In genomic region chr15:80277625-80278024, GRCm38 (mm10) we compare ENCODE assay signal across 10 mouse cellular contexts. TPM values are rescaled to one million over a fixed set of nuclear protein-coding genes. Genes with fewer than 3 reads are reported as not detected.
DNase-seq lines count a peak whose midpoint lies in the region; ATAC-seq and TF ChIP-seq lines count a peak whose summit lies in the region.
"Had no signal": no experiment of that assay in that cellular context is flagged by ENCODE, and none has a peak within 500 bp of the region (broad histone marks: within the 10 kb centered on the region; RNA-seq: fewer than 3 reads in every experiment).

No protein-coding gene starts in this region.

- no peak for TF ChIP-seq CTCF in lung, postnatal 0 days (IDR thresholded peaks at IDR 0.05)

- H3K4me2 ChIP-seq in forebrain, embryonic 15.5 days (replicated peaks), result no peak overlapping the region
- H3K4me2 ChIP-seq in midbrain, embryonic 14.5 days (ENCODE audit: low read length), result no peak overlapping the region
- no peak overlapping the region for H3K4me2 ChIP-seq in midbrain, embryonic 16.5 days (ENCODE audit: low read length)
- H3K4me2 ChIP-seq in lung, postnatal 0 days (replicated peaks; ENCODE audit: low read depth, low read length), result no peak overlapping the region
- H3K4me2 ChIP-seq: liver, embryonic 15.5 days had no signal

- 2% methylated on average over 6 of the region's 6 CpGs for WGBS in forebrain, embryonic 10.5 days
- WGBS in forebrain, embryonic 15.5 days, result under 1% methylated on average over 6 of the region's 6 CpGs
- WGBS in midbrain, embryonic 14.5 days, result 1% methylated on average over 6 of the region's 6 CpGs
- 4% methylated on average over 6 of the region's 6 CpGs for WGBS in midbrain, embryonic 16.5 days
- 2% methylated on average over 6 of the region's 6 CpGs for WGBS in lung, postnatal 0 days

- no peak for TF ChIP-seq EP300 in lung, postnatal 0 days (IDR thresholded peaks at IDR 0.05)

- H3K4me3 ChIP-seq in forebrain, embryonic 10.5 days, result no peak overlapping the region
- H3K4me3 ChIP-seq in forebrain, embryonic 15.5 days, result no peak overlapping the region
- no peak overlapping the region for H3K4me3 ChIP-seq in midbrain, embryonic 14.5 days (replicated peaks; ENCODE audit: low read depth, low read length)
- no peak overlapping the region for H3K4me3 ChIP-seq in midbrain, embryonic 16.5 days (ENCODE audit: low read depth, low read length)
- H3K4me3 ChIP-seq in lung, postnatal 0 days (ENCODE audit: low read depth, low read length), result no peak overlapping the region
- H3K4me3 ChIP-seq: erythroblast, embryonic 14.5 days; liver, embryonic 15.5 days had no signal

- no peaks in the 10 kb centered on the region for H3K36me3 ChIP-seq in forebrain, embryonic 10.5 days (replicated peaks)
- no peaks in the 10 kb centered on the region for H3K36me3 ChIP-seq in forebrain, embryonic 15.5 days
- H3K36me3 ChIP-seq in midbrain, embryonic 14.5 days (ENCODE audit: control insufficient read depth, insufficient read depth, low read length), result no peaks in the 10 kb centered on the region
- no peaks in the 10 kb centered on the region for H3K36me3 ChIP-seq in midbrain, embryonic 16.5 days (ENCODE audit: control insufficient read depth, insufficient read depth, low read length)
- no peaks in the 10 kb centered on the region for H3K36me3 ChIP-seq in lung, postnatal 0 days (ENCODE audit: insufficient read depth, low read length)
- H3K36me3 ChIP-seq: liver, embryonic 15.5 days had no signal

- H3K27ac ChIP-seq in forebrain, embryonic 10.5 days, result no peak overlapping the region
- no peak overlapping the region for H3K27ac ChIP-seq in forebrain, embryonic 15.5 days (replicated peaks)
- no peak overlapping the region for H3K27ac ChIP-seq in midbrain, embryonic 14.5 days (replicated peaks; ENCODE audit: low read depth, low read length)
- no peak overlapping the region for H3K27ac ChIP-seq in midbrain, embryonic 16.5 days (ENCODE audit: low read length)
- H3K27ac ChIP-seq in lung, postnatal 0 days (ENCODE audit: low read length), result no peak overlapping the region
- H3K27ac ChIP-seq: liver, embryonic 15.5 days had no signal

- H3K9ac ChIP-seq in forebrain, embryonic 15.5 days (replicated peaks), result no peak overlapping the region
- H3K9ac ChIP-seq in midbrain, embryonic 14.5 days (replicated peaks; ENCODE audit: low read length), result no peak overlapping the region
- H3K9ac ChIP-seq in midbrain, embryonic 16.5 days (ENCODE audit: low read depth, low read length), result no peak overlapping the region
- H3K9ac ChIP-seq in lung, postnatal 0 days (replicated peaks; ENCODE audit: low read depth), result no peak overlapping the region
- H3K9ac ChIP-seq: liver, embryonic 15.5 days had no signal

- no peak for ATAC-seq in forebrain, embryonic 15.5 days (replicated peaks)
- ATAC-seq in midbrain, embryonic 14.5 days (ENCODE audit: low FRiP score, low TSS enrichment), result no peak
- ATAC-seq in midbrain, embryonic 16.5 days, result no peak
- ATAC-seq in lung, postnatal 0 days, result no peak

- peak; percentile 77 for DNase-seq in forebrain, embryonic 10.5 days (ENCODE audit: extremely low spot score, low spot score)
- DNase-seq in midbrain, embryonic 14.5 days, result peak; percentile 67
- peak; percentile 66 for DNase-seq in embryo, embryonic 11.5 days (ENCODE audit: low read depth, low spot score)
- peak; percentile 68 for DNase-seq in lung, postnatal 0 days (ENCODE audit: low spot score)
- no peak for DNase-seq in frontal cortex, postnatal 10 days (ENCODE audit: low spot score in 2 of 2)
- no peak for DNase-seq in T-cell, adult 2 months (ENCODE audit: low spot score)

- peaks cover 28% of the 10 kb centered on the region for H3K27me3 ChIP-seq in forebrain, embryonic 10.5 days (ENCODE audit: poor library complexity, severe bottlenecking)
- H3K27me3 ChIP-seq in forebrain, embryonic 15.5 days, result no peaks in the 10 kb centered on the region
- H3K27me3 ChIP-seq in midbrain, embryonic 14.5 days (ENCODE audit: control insufficient read depth, insufficient read depth, low read length), result peaks cover 2% of the 10 kb centered on the region; the same call in 1 of the 2 replicates
- H3K27me3 ChIP-seq in midbrain, embryonic 16.5 days (ENCODE audit: control insufficient read depth, insufficient read depth, low read depth, low read length), result no peaks in the 10 kb centered on the region; the same call in 1 of the 2 replicates
- no peaks in the 10 kb centered on the region for H3K27me3 ChIP-seq in lung, postnatal 0 days (replicated peaks; ENCODE audit: insufficient read depth, low read length)

- H3K4me1 ChIP-seq in forebrain, embryonic 10.5 days, result peaks cover 7% of the 10 kb centered on the region
- peaks cover 4% of the 10 kb centered on the region; the same call in 1 of the 2 replicates for H3K4me1 ChIP-seq in forebrain, embryonic 15.5 days
- H3K4me1 ChIP-seq in midbrain, embryonic 14.5 days (ENCODE audit: control insufficient read depth, insufficient read depth, low read length), result peaks cover 3% of the 10 kb centered on the region; the same call in 1 of the 2 replicates
- no peaks in the 10 kb centered on the region; the same call in 1 of the 2 replicates for H3K4me1 ChIP-seq in midbrain, embryonic 16.5 days (ENCODE audit: control insufficient read depth, insufficient read depth, low read length)
- H3K4me1 ChIP-seq in lung, postnatal 0 days (ENCODE audit: insufficient read depth, low read depth, low read length), result no peaks in the 10 kb centered on the region
- H3K4me1 ChIP-seq: liver, embryonic 15.5 days had no signal

- no peaks in the 10 kb centered on the region for H3K9me3 ChIP-seq in forebrain, embryonic 10.5 days
- no peaks in the 10 kb centered on the region for H3K9me3 ChIP-seq in forebrain, embryonic 15.5 days
- H3K9me3 ChIP-seq in midbrain, embryonic 14.5 days (ENCODE audit: control insufficient read depth, low read length), result no peaks in the 10 kb centered on the region
- H3K9me3 ChIP-seq in midbrain, embryonic 16.5 days (replicated peaks; ENCODE audit: control insufficient read depth, low read length, poor library complexity, severe bottlenecking), result no peaks in the 10 kb centered on the region
- no peaks in the 10 kb centered on the region for H3K9me3 ChIP-seq in lung, postnatal 0 days (ENCODE audit: low read length)
- H3K9me3 ChIP-seq: liver, embryonic 15.5 days had no signal

RNA-seq across cellular contexts. Expression of gene Cacna1i, which starts 9.4 kb away (rescaled TPM):
- polyA plus RNA-seq in forebrain, embryonic 10.5 days (2016; fragmentation: Nextera tagmentation; extraction: Ambion mirVana), result 0.02 and 0.04 TPM in 2 replicates
- 0.50 and 0.57 TPM in 2 replicates for polyA plus RNA-seq in forebrain, embryonic 15.5 days (2015; fragmentation: Nextera tagmentation; extraction: Ambion mirVana)
- 0.75 and 1.5 TPM in 2 replicates for polyA plus RNA-seq in midbrain, embryonic 14.5 days (2014; fragmentation: Nextera tagmentation; extraction: Ambion mirVana)
- 1.0 and 1.4 TPM in 2 replicates for polyA plus RNA-seq in midbrain, embryonic 16.5 days (2015; fragmentation: Nextera tagmentation; extraction: Ambion mirVana)
- not detected in 2 replicates for polyA plus RNA-seq in lung, postnatal 0 days (2015; fragmentation: Nextera tagmentation; extraction: Ambion mirVana)
- polyA plus RNA-seq: erythroblast, embryonic 14.5 days had no signal

RNA-seq across cellular contexts. Expression of gene Rps19bp1, which starts 13.5 kb away (rescaled TPM):
- polyA plus RNA-seq in forebrain, embryonic 10.5 days (2016; fragmentation: Nextera tagmentation; extraction: Ambion mirVana), result 63.5 and 66.2 TPM in 2 replicates
- 65.3 and 70.7 TPM in 2 replicates for polyA plus RNA-seq in forebrain, embryonic 15.5 days (2015; fragmentation: Nextera tagmentation; extraction: Ambion mirVana)
- polyA plus RNA-seq in midbrain, embryonic 14.5 days (2014; fragmentation: Nextera tagmentation; extraction: Ambion mirVana), result 73.9 and 100 TPM in 2 replicates
- polyA plus RNA-seq in midbrain, embryonic 16.5 days (2015; fragmentation: Nextera tagmentation; extraction: Ambion mirVana), result 74.9 and 79.6 TPM in 2 replicates
- polyA plus RNA-seq in lung, postnatal 0 days (2015; fragmentation: Nextera tagmentation; extraction: Ambion mirVana), result 34.7 and 36.1 TPM in 2 replicates

RNA-seq across cellular contexts. Expression of gene Atf4, which starts 22.6 kb away (rescaled TPM):
- polyA plus RNA-seq in forebrain, embryonic 10.5 days (2016; fragmentation: Nextera tagmentation; extraction: Ambion mirVana), result 120 and 132 TPM in 2 replicates
- 123 and 124 TPM in 2 replicates for polyA plus RNA-seq in forebrain, embryonic 15.5 days (2015; fragmentation: Nextera tagmentation; extraction: Ambion mirVana)
- 114 and 122 TPM in 2 replicates for polyA plus RNA-seq in midbrain, embryonic 14.5 days (2014; fragmentation: Nextera tagmentation; extraction: Ambion mirVana)
- polyA plus RNA-seq in midbrain, embryonic 16.5 days (2015; fragmentation: Nextera tagmentation; extraction: Ambion mirVana), result 125 and 131 TPM in 2 replicates
- polyA plus RNA-seq in lung, postnatal 0 days (2015; fragmentation: Nextera tagmentation; extraction: Ambion mirVana), result 113 and 115 TPM in 2 replicates

RNA-seq across cellular contexts. Expression of gene AC140267.1, which starts 42.0 kb away (rescaled TPM):
- 3.6 and 3.7 TPM in 2 replicates for polyA plus RNA-seq in forebrain, embryonic 10.5 days (2016; fragmentation: Nextera tagmentation; extraction: Ambion mirVana)
- 4.2 TPM in 1 of 2 replicates, not detected in the other for polyA plus RNA-seq in forebrain, embryonic 15.5 days (2015; fragmentation: Nextera tagmentation; extraction: Ambion mirVana)
- 2.1 TPM in 1 of 2 replicates, not detected in the other for polyA plus RNA-seq in midbrain, embryonic 14.5 days (2014; fragmentation: Nextera tagmentation; extraction: Ambion mirVana)
- 5.5 TPM in 1 of 2 replicates, not detected in the other for polyA plus RNA-seq in midbrain, embryonic 16.5 days (2015; fragmentation: Nextera tagmentation; extraction: Ambion mirVana)
- not detected in 2 replicates for polyA plus RNA-seq in lung, postnatal 0 days (2015; fragmentation: Nextera tagmentation; extraction: Ambion mirVana)
- polyA plus RNA-seq: erythroblast, embryonic 14.5 days; liver, embryonic 15.5 days had no signal

RNA-seq across cellular contexts. Expression of gene Mief1, which starts 43.8 kb away (rescaled TPM):
- polyA plus RNA-seq in forebrain, embryonic 10.5 days (2016; fragmentation: Nextera tagmentation; extraction: Ambion mirVana), result 44.3 and 48.2 TPM in 2 replicates
- polyA plus RNA-seq in forebrain, embryonic 15.5 days (2015; fragmentation: Nextera tagmentation; extraction: Ambion mirVana), result 41.0 and 41.6 TPM in 2 replicates
- polyA plus RNA-seq in midbrain, embryonic 14.5 days (2014; fragmentation: Nextera tagmentation; extraction: Ambion mirVana), result 28.1 and 41.7 TPM in 2 replicates
- polyA plus RNA-seq in midbrain, embryonic 16.5 days (2015; fragmentation: Nextera tagmentation; extraction: Ambion mirVana), result 35.2 and 37.4 TPM in 2 replicates
- 13.2 and 13.7 TPM in 2 replicates for polyA plus RNA-seq in lung, postnatal 0 days (2015; fragmentation: Nextera tagmentation; extraction: Ambion mirVana)

Comparison
In these comparisons a context has a peak if more than half of its experiments do, and no peak if none do; other contexts are left out.
1. DNase-seq: peak in forebrain, embryonic 10.5 days (single experiment), midbrain, embryonic 14.5 days (single experiment), embryo, embryonic 11.5 days (single experiment) and lung, postnatal 0 days (single experiment); none in frontal cortex, postnatal 10 days (0 of 2) and T-cell, adult 2 months (single experiment).